Mouse (Mus musculus) urinary bladder, postnatal 36 days (tissue): ENCODE measurements around the gene Lrrc61.

Experiments
- DNase-seq, 2 experiments: peaks; one replicate each; pipeline ENCODE4 v3.0.0; 2022; ENCODE audit warnings: low spot score in 2 of 2, mixed read lengths in 1 of 2

Gene Lrrc61

GRCm38 (mm10) chr6:48591871-48592270 is 37.3 kb downstream of the Lrrc61 start:
- DNase-seq = no peak

GRCm38 (mm10) chr6:48593158-48594042 is 38.8 kb downstream of the Lrrc61 start, which contains the start of the genes Repin1 and Gm44965:
Gene Repin1, plus strand, starts transcription at chr6:48593883.
Gene Gm44965, plus strand, starts transcription at chr6:48593941.
- DNase-seq = peak; percentile 88 to 93

- DNase-seq = peak in 1 of 2 experiments; percentile 33
Measured at GRCm38 (mm10) chr6:48594043-48594738, 39.6 kb downstream of the Lrrc61 start.

GRCm38 (mm10) chr6:48595278-48595677 is 40.7 kb downstream of the Lrrc61 start:
- DNase-seq = no peak

- DNase-seq = no peak
Measured at GRCm38 (mm10) chr6:48596545-48597232, 42.1 kb downstream of the Lrrc61 start.

- no peak for DNase-seq
Measured at GRCm38 (mm10) chr6:48597233-48597625, 42.6 kb downstream of the Lrrc61 start.

GRCm38 (mm10) chr6:48600594-48600993 is 46.0 kb downstream of the Lrrc61 start:
- DNase-seq = no peak

GRCm38 (mm10) chr6:48601271-48602079 is 46.9 kb downstream of the Lrrc61 start, which contains the start of gene Zfp775:
Gene Zfp775, plus strand, starts transcription at chr6:48602063.
- DNase-seq = peak; percentile 94 to 96

- no peak for DNase-seq
Measured at GRCm38 (mm10) chr6:48602080-48602741, 47.6 kb downstream of the Lrrc61 start.

GRCm38 (mm10) chr6:48608124-48608523 is 53.5 kb downstream of the Lrrc61 start:
- DNase-seq = no peak

GRCm38 (mm10) chr6:48609512-48609911 is 54.9 kb downstream of the Lrrc61 start:
- no peak for DNase-seq

- DNase-seq = no peak
Measured at GRCm38 (mm10) chr6:48610657-48611056, 56.1 kb downstream of the Lrrc61 start.

- no peak for DNase-seq
Measured at GRCm38 (mm10) chr6:48613464-48613863, 58.9 kb downstream of the Lrrc61 start.

GRCm38 (mm10) chr6:48614756-48615155 is 60.2 kb downstream of the Lrrc61 start:
- DNase-seq = no peak

GRCm38 (mm10) chr6:48620031-48620430 is 65.4 kb downstream of the Lrrc61 start:
- DNase-seq = no peak
